Mouse (Mus musculus): ENCODE data around the gene Epb41l2.

- no peak for TF ChIP-seq POLR2A (IDR thresholded peaks at IDR 0.05; ENCODE audit: extremely low read depth, insufficient read depth, low read length)
- no peak for TF ChIP-seq CTCF (IDR thresholded peaks at IDR 0.05; ENCODE audit: low read depth, low read length)
These were observed 41.0 kb downstream of the Epb41l2 start for GRCm38 (mm10) chr10:25400646-25401045.
